Mouse (Mus musculus): ENCODE results near the gene Mrvi1.

Gene Mrvi1

DNA sequence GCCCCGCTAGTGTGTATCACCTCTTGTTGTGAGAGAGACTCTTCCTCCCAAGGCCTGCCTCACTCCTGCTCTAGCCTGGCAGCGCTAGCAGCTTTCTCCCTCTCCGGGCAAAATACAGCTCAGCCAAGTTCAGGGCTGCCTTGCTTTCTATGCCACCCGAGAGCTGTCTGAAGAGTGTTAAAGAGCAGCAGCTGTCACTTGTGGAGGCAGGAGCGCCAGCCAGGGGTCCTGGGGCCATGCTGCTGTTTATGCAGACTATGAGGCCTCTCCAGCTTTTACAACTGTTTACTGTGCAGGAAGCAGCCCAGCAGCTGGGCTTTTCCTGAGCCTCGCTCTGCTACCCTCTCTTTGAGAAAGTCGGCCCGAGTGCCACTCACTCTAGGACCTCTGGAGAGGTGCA is 1.2 kb downstream of the Mrvi1 start:
- DNase-seq (ENCODE audit: inconsistent ontology term), result no peak

DNA sequence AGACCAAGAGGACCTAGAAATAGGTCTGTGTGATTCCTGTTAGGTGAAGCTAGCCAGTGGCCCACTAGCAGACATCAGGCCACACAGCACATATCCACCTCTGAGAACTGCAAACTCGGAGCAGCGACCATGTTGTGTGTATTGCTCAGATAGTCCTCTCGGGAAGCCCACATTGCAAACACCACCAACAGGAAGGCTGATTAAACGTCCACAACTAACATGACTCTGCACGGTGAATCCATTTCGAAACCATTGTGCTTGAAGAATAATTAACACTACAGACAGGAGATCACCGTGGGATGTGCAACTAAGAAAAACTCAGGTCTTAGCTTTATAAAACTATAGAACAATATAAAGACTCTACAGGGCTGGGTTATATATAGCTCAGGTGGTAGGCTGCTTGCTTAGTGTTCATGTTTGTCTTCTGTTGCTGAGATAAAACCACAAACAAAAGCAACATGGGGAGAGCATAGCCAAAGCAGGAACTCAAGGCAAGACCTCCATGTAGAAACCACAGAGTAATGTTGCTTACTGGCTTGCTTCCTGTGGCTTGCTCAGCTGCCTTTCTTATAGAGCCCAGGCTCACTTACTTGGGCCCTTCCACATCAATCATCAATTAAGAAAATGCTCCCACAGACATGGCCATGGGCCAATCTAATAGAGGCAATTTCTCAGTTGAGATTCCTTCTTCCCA is 4.4 kb downstream of the Mrvi1 start:
- no peak for DNase-seq (ENCODE audit: inconsistent ontology term)

DNA sequence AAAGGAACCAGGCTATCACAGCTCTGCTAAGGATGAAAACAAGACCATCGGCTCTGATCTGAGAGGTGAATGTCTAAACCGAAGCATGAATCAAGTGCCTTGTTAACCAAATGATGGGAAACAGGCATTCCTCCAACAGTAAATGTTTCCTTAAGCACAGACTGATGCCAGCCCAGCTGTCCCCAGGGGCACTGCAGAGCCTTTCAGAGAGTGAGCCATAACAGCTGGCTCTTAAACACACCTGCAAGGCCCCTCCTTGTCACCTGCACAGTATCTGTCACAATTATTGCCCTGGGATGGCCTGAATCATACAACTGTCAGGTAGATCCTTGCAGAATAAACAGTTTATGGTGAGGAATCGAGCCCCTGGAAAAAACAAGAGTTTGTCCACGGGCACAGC is 8.8 kb downstream of the Mrvi1 start:
- DNase-seq (ENCODE audit: inconsistent ontology term), result no peak

DNA sequence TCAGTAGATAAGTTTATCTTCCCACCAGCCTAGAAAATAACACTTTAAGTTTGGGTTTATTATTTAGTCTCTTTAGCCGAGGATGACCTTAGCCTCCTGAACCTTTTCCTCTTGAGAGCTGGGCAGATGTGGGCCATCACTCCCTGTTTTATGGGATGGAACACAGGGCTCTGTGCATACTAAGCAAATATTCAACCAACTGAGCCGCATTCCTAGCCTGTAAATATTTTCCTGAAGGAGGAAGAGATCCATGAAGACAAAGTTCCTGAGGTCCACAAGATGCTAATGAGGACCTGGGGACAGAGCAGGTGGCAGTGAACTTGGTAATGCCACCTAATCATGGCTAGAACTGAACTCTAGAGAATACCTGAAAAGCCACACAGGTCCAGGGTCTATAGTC is 9.5 kb downstream of the Mrvi1 start:
- DNase-seq (ENCODE audit: inconsistent ontology term), result no peak

DNA sequence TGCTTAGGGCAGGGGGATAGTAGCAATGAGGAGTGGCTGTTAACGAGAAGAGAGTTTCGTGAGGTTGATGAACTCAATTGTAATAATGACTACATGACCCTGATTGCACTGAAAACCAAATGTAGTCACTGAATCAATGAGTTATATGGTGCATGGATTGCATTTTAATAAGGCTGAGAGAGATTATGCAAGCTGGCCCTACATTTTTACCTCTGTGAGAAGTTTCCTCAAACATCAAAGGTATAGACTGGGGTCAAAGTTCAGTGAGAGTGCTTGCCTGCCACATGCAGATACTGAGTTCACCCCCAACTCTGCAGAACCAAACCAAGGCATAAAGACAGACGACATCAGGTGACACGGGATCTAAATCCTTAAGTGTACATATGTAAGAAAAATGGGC is 14.9 kb downstream of the Mrvi1 start:
- no peak for DNase-seq (ENCODE audit: inconsistent ontology term)

DNA sequence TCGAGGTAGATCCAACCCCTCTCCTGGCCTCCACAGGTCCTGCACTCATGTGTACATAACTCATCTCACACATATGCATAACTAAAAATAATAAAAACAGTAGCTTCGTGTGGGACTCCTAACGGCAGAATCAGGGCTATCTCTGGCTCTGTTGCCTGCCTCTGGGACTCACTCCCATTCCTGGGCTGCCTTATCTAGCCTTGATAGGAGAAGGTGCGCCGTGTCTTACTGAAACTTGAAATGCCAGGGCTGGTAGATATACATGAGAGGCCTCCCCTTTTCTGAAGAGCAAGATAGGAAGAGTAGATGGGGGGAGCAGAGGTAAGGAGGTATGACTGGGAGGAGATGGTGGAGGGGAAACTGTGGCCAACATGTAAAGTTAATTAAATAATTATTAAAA is 15.4 kb downstream of the Mrvi1 start:
- no peak for DNase-seq (ENCODE audit: inconsistent ontology term)

DNA sequence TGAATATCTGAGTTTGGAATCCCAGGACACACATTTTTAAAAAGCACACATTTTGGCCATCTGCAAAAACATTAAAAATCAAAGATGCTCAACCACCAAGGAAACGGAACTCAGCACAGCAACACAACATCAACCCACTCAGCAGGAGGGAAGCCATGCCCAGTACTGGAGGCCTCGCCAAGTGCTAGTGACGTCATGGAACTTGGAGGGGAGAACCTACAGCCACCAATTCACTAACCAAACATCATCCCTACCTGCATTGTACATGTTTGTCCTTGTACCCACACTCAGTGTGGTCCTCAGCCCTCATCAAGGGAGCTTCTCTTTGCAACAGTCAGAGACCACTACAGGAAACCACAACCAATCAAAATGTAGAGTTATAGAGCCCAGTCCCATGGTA is 16.9 kb downstream of the Mrvi1 start:
- no peak for DNase-seq (ENCODE audit: inconsistent ontology term)

DNA sequence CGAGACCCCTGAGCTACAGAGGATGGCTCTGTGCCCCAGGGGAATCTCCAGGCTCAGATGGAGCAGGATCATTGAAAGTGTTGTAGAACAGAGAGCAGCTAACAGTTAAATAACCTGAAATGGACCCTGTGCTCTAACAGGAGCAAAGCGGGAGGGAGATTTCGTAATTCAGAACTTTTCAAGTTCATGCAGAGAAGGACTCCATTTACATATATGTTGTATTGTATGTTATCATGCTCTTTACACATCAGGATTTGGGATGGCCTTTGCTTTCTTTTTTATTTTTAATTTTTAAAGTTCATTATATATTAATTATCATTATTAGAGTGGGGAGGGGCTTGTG is 18.6 kb downstream of the Mrvi1 start:
- no peak for DNase-seq (ENCODE audit: inconsistent ontology term)

DNA sequence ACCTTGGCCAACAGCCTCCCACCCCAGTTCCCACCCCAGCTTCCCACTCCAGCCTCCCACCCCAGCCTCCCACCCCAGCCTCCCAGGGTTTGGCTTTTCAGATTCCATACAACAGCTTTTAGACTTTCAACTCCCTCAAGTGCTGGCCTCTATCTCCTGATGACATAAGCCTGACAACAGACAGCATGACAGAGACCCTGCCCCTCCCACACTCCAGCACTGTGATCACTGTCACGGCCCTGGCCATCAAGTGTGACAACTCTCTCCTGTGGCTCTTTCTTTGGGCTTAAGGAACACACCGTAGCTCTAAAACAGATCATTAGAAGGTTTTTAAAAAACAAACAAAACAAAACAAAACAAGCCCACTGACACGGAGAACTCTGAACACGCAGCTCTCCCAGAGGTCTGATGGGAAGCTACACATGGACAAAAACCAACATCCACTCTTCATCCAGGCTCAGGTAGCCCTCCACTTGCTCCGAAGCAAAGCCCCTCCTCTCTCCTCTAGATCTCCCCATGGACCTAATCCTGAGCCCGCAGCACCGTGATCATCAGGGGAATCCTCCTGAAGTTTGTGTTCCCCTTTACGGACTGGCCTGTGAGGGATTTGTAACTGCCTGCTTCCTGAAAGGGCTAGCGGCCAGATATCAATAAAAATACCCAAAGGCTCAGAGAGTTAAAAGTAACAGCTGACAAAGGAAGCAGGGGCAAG is 19.2 kb downstream of the Mrvi1 start:
- DNase-seq (ENCODE audit: inconsistent ontology term), result no peak

DNA sequence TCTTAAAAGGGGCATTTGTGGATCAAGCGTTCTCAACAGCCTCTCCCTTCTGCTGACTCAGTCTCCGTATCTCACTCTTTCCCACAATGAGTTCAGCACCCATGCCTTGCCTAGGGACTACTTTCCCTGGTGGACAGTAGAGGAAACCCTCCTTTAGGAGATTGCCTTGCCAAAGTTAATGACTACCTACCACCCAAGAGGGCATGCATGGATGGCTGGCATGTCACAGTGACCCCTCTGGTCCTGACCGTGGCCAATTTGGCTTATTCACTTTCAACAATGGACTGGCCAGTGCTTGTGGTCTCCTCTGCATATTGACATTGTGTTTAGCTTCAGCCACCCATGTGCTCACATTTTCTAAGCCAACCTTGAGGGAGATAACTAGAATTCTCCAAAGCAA is 19.8 kb downstream of the Mrvi1 start:
- DNase-seq (ENCODE audit: inconsistent ontology term), result no peak

DNA sequence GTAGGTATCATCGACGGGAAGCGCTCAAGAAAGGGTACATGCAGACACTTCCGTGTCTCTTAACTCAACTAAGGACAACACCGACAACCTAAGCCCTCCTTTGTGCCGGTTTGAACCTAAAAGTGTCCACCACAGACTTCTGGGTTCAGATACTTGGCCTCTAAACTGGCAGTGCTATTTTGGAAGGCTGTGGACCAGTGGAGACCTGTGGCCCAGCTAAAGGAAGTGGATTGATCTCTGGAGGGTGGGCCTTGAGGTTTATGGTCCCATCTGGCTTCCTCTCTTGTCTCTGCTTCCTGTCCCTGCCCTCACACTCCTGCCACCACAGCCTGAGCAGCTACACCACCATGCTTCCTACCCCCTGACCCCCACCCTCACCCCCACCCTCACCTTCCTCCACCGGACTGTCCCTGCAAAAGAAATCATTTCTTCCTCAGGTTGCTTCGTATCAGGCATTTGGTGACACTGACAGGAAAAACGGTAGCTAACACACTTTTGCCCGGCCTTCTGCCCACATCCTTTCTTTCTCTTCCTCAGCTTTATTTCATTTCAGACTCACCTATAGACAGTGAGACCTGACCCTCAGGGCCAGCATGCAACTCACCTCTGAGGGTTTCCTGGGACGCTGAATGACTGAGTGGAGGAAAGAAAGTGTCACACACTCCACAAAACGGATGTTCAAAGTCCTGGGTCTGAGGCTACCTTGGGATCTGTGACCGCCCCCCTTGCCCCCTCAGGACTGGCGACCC is 25.7 kb downstream of the Mrvi1 start:
- DNase-seq (ENCODE audit: inconsistent ontology term), result no peak

DNA sequence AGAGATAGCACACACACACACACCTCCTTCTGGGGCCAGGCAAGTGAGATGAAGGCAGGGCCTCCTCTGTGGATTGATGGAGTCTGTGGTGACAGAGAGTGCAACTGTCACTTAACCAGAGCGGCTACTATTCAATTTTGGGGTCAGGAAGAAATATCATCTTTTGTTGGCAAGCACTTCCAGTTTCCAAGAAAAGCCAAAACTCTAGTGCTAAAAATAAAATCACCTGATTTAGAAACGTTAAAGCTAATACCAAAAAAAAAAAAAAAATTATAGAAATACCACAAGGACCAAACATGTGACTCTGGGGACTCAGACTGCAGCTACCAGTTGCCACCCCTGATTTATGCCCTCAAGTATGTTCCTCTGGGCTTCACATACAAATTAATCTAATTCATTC is 26.7 kb downstream of the Mrvi1 start:
- no peak for DNase-seq (ENCODE audit: inconsistent ontology term)

DNA sequence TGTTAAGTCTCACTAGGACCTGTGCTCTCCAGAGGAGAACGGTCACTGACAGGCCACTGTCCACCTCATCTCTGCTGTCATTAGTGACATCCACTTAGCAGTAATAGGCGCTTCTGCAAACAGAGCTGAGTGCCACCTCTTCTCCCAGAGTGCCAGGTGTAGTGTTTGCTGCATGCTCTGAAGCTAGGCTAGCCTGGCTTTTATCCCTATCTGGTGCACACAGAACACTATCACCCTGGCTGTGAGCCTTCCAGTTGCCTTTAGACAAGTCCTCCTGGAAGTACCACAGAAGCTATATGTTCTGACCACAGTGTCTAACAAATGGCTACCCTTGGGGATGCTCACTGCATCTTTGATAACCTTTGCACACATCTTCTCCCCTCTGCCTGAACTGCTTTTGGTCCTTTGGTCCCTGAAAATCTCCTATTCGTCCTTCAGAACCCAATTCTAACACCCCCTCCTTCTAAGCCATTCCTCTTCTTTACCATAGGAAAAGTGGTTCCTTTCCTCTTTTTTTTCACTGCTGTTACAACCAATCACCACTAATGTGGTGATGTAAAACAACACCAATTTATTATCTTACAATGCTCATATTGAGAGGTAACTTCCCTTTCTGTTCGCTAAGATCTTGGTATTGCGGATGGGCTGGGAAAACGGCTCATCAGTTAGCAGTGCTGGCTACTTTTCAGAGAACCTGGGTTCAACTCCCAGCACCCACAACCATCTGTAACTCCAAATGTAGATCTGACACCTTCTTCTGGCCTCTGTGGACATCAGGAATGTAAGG is 28.0 kb downstream of the Mrvi1 start:
- no peak for DNase-seq (ENCODE audit: inconsistent ontology term)

DNA sequence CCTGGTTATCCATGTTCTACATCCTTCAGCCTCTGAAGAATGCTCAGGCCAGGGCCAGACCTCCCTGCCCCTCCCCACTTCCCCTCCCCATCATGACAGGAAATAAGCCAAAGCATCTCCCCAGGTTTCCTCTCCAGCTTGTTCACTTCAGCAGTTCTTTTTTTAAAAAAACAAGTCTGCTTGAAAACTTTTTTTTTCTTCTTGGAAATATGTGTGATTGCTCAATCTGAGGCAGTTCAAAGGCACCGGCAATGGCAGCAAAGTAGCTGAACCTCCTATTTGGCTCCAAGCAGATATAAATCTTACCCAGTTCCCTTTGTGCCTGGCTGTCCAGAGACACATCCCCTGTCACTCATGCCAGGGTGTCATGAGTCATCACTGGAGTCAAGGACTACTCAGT is 29.1 kb downstream of the Mrvi1 start:
- peak; percentile 29 for DNase-seq (ENCODE audit: inconsistent ontology term)

DNA sequence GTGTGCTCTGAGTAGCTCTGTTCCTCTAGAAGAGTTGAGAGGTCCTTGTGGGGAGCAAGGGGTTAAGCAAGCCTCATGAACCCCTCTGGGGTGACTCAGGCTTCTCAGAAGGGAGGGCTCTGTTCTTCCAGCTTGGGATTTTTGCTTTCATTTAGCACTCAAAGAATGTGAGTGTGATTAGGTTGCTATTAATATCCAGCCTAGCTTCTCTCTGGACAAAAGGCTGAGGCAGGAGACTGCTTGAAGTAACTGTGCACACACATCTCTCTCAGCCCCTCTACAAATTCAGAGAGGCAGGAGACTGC is 31.7 kb downstream of the Mrvi1 start:
- peak; percentile 41 for DNase-seq (ENCODE audit: inconsistent ontology term)

DNA sequence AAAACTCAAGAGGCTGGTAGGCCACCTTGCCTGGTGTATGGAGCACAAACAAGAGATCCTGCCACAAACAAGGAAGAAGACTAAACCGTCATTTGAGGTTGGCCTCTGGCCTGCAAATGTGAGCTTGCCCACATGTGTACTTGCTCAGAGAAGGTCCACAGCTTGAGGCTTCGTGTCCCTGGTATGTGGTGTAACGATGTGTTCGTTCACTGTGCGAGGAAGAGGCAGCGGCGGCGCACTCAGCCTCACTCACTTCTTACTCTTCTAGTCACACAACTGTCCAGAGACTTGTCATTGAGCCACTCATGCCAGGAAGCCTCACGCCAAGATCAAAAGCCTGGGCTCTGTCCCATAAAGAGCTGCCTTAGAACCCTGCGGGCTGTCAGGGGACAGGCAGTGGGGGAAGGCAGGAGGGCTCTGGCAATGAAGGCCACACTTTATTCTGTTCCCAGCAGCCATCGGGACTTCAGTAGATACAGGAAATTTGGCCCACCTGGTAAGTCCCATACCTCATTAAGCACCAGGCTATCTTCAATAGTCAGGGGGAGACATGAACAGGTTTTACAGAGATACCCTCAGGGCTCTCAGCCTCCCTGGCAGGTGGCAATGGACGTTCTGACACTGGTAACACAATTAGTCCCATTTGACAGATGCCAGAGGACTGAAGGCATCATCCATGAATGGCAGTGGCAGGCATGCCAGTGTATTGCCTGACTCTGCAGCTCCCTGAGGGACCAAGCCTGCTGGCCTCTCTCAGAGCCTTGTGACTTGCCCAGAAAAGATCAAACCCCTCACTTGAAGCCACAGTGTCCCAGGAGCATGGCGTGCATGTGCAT is 32.3 kb downstream of the Mrvi1 start:
- no peak for DNase-seq (ENCODE audit: inconsistent ontology term)

DNA sequence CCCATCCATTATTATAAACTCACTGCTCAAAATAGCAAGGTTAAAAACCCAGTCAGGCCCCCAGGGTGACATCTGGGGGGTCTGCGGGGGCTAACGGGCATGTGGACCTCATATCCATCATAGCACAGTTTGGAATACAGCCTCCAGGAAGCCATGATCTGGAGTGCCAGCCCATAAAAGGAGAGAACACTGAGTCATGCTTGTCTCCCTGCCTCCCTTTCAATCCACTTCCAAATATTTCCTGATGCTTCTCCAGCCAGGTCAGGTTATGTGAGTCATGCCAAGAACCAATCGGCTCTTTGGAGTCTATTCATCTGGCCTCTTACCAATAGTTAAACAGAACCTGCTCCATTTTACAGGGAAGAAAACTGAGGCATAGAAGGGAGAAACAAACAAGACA is 33.7 kb downstream of the Mrvi1 start:
- DNase-seq (ENCODE audit: inconsistent ontology term), result peak; percentile 53

DNA sequence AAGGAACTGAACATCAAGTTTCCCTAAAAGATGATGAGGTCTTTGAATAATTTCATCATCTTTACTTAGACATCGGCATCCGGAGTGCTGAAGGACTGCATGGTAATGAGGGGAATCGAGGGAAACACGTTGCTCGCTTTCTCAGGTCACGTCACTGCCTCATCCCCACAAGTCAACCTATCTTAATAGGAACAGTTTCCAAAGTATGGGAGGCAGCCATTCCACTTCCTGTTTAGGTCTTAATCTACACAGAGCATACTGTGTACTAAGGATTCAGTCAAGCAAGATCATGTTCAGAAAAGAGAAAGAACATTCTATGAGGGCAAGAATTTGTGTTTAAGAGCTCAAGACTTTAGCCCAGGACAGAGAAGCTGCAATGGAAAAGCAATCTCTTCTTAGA is 34.6 kb downstream of the Mrvi1 start:
- DNase-seq (ENCODE audit: inconsistent ontology term), result no peak

DNA sequence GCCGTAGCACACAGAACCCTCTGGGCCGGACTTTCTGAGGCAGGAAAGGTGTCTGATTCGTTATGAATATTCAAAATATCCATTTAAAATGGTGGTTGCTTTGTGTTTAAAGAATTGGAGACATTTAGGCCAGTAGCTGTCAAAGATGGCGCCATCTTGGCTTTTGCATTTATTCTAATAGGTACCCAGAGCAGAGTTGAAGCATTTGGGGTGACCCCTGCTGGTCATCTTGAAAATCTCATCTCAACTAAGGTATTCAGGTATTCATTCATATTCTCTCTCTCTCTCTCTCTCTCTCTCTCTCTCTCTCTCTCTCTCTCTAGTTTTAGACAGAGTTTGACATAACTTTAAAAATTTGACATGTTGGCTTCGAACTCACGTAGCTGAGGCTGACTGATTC is 35.5 kb downstream of the Mrvi1 start:
- DNase-seq (ENCODE audit: inconsistent ontology term), result no peak

DNA sequence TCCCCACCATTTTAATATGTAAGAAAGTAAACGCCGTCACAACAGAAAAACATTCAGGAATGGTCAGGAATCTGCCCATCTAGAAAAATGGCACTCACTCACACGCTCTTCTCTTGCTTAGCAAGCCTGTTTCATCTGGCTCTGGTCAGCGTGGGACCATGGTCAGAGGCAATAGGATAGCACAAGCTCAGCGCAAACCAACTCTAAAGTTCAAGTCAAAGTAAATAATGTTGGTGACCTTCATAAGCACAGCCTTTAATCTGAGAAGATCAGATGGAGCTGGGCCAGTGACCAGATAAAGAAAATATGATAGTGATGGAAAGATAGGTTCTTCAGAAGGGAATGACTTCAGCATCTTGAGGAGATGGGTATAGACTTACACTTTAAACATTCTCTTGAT is 37.9 kb downstream of the Mrvi1 start:
- no peak for DNase-seq (ENCODE audit: inconsistent ontology term)

DNA sequence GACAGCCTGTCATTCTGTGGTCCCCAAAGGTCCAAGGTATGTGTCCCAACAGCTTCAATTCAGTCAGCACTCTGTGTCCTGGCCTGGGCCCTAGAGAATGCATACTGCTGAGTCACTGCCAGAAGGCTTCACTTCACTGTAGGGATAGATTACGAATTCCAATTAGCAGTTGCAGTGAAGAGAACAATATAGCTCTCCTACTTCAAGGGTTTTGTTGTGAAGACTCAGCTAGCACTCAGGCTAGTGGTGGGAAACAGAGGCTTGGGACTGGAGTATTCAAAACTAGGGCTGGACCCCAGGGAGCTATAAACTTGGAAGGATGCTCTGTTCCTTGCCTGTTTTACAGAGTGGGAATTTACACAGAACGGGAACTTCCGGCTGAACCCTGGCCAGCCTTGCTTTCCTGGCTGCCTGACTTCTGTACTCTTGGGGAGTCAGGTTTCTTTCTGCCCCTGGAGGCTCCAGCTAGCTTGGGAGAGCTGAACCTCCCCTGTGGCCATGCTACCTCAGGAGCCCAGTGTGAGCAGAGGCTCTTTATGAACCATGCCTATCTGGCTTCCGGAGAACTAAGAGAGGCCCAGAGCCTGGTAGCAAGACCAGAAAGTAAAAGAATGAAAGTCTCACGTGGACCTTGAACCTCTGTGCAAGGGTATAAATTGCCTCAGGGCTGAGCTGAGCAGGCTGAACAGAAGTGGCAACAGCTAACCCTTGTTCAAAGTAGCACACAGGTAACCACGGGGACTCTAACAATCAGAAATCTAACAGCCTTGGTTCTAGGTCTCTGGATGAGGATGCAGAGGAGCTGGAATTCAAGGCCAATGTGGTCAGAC is 40.3 kb downstream of the Mrvi1 start:
- peak; percentile 80 for DNase-seq (ENCODE audit: inconsistent ontology term)

All from Muller cell, postnatal 12 days (primary cell).